Mouse (Mus musculus) activated CD4-positive, CD25-positive, alpha-beta regulatory T cell, adult 4 months (primary cell): ENCODE measurements around the gene Vps18. TPM values are rescaled to one million over a fixed set of nuclear protein-coding genes. Genes with fewer than 3 reads are reported as not detected.

Experiments used
- ATAC-seq: one replicate; pipeline ENCODE4 v1.8.0; 2017
- polyA plus RNA-seq, 2 experiments: library from polyadenylated mRNA; unstranded; fragments of 100-300 nt; shearing (Covaris generic); gene quantifications; one replicate each; pipeline ENCODE4 v1.2.1; 2017

Vps18 gene
- polyA plus RNA-seq, 2 experiments from 2014 or later, result 4.7 to 7.1 TPM

DNA sequence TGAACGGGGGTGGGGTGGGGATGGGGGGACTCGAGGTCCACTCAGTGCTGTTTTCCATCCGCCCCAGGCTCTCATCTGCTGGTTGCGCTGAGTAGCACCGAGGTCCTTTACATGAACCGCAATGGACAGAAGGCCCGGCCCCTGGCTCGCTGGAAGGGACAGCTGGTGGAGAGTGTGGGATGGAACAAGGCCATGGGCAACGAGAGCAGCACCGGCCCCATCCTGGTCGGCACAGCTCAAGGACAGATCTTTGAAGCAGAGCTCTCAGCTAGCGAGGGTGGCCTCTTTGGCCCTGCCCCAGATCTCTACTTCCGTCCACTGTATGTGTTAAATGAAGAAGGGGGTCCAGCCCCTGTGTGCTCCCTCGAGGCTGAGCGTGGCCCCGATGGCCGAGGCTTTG, 4.3 kb downstream of the Vps18 start:
- ATAC-seq, result no peak

- no peak for ATAC-seq
Measured at GRCm38 (mm10) chr2:119293311-119293710, 4.8 kb downstream of the Vps18 start.

DNA sequence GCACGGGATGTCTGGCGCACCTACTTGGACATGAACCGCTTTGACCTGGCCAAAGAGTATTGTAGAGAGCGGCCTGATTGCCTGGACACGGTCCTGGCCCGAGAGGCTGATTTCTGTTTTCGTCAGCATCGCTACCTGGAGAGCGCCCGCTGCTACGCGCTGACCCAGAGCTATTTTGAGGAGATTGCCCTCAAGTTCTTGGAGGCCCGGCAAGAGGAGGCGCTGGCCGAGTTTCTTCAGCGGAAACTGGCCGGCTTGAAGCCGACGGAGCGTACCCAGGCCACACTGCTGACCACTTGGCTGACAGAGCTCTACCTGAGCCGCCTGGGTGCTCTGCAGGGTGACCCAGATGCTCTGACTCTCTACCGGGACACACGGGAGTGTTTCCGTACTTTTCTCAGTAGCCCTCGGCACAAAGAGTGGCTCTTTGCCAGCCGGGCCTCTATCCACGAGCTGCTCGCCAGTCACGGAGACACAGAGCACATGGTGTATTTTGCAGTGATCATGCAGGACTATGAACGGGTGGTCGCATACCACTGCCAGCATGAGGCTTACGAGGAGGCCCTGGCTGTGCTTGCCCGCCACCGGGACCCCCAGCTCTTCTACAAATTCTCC, 5.3 kb downstream of the Vps18 start:
- no peak for ATAC-seq

DNA sequence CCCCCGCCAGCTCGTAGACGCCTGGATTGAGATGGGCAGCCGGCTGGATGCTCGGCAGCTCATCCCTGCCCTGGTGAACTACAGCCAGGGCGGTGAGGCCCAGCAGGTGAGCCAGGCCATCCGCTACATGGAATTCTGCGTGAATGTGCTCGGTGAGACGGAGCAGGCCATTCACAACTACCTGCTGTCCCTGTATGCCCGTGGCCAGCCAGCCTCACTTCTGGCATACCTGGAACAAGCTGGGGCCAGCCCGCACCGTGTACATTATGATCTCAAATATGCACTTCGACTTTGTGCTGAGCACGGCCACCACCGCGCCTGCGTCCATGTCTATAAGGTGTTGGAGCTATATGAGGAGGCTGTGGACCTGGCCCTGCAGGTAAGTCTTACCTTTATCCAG, 5.9 kb downstream of the Vps18 start:
- ATAC-seq, result no peak

DNA sequence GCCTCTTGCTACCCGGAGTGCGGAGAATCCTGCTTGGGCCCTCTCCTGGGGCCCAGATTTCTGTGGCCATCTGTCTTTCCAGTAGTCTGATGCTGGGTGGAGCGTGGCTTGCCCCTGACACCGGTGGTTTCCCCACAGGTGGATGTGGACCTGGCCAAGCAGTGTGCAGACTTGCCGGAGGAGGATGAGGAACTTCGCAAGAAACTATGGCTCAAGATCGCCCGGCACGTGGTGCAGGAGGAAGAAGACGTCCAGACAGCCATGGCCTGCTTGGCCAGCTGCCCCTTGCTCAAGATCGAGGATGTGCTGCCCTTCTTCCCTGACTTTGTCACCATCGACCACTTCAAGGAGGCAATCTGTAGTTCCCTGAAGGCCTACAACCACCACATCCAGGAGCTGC, 8.2 kb downstream of the Vps18 start:
- ATAC-seq, result no peak

DNA sequence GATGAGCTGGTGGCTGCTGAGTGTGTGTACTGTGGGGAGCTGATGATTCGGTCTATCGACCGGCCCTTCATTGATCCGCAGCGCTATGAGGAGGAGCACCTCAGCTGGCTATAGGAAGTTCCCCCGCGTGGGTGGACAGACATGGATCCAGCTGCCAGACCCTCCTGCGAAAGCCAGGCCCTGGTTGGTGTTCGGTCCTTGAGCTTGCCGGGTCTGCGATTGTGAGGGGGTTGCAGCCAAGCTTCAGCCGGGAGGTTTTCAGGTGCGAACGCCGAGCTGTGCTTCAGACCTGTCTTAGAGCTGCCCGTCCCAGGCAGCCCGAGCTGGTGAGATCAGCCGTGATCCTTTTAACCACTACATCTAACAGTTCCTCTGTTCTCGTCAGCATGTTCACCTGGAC, 9.0 kb downstream of the Vps18 start:
- no peak for ATAC-seq

GRCm38 (mm10) chr2:119298330-119298729, 9.8 kb downstream of the Vps18 start:
- no peak for ATAC-seq

DNA sequence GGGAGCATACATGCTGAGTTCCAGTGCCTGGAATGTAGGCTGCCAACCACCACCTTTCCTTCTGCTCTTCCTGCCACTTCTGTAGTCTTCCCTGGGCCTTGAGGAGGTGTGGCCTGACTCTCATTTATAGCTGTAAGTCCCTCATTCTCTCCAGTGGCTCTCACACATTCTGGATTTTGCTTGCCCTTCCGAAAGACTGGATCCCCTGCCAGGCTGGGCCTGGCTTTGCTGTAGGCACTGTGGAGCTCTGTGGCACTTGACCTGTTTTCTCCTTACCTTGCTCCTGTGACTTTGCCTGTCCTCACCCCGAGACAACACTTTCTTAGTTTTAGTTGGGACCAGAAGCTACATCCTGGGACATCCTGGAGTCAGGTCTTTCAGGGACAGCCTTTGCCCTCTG, 10.3 kb downstream of the Vps18 start:
- no peak for ATAC-seq

DNA sequence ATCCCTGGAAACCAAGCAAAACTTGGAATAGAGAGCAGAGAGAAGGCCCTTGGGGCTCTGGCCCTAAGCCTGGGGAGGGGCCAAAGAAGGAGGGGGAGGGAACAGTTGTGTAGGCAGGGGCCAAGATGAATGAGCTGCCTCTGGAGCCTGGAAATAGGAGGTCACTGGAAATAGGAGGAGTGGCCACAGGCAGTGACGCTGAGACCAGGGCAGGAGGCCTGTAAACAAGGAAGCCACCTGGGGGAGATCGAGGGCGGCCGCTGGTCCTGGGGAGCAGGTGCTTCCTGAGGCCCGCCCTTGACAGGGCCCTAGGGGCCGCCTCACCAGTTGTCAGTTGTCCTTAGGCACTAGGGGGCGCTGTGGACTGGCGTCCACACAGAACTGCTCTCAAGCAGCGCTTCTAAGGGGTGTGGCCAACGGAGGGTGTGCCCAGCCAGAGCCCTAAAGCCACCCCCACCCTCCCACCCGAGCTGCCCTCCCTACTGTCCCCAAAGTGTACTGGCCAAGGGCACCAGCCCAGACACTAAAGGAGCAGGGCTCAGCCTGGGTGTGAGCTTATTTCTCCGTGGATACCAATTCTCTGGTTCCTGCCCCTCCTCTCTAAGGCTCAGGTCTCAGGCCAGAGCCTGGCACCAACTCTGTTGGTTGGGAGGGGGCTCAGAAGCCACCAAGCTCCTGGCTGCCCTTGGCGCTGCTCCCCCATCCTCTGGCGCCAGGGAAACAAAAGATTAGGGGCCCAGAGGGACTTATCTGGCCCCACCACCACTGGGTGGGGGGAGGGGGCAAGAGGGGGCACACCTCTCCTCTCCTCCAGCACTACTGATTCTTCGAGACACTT, 11.7 kb downstream of the Vps18 start:
- ATAC-seq, result peak; percentile 92

GRCm38 (mm10) chr2:119300819-119301493, 12.4 kb downstream of the Vps18 start:
- ATAC-seq, result no peak

DNA sequence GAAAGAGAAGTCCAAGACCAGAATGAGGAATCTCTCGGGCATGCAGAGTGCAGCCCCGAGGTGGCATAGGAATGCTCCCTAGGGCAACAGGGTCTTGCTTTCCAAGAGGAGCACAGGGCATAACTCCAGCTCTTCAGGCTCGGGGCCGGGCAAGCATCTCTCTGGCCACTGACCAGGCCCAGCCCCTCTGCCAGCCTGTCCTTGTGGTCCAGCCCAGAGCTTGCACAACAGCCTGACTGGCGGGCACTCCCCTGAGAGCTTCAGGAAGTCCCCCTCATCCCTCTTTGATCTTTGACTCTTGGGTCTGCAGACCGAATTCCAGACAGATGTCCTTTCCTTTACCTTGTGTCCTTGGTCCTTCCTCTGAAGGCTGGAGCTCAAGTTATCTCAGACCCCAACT, 14.3 kb downstream of the Vps18 start:
- no peak for ATAC-seq

- no peak for ATAC-seq
Measured at GRCm38 (mm10) chr2:119304391-119304790, 15.9 kb downstream of the Vps18 start.

- ATAC-seq, result no peak
Measured at GRCm38 (mm10) chr2:119304798-119305208, 16.3 kb downstream of the Vps18 start.

- no peak for ATAC-seq
Measured at GRCm38 (mm10) chr2:119311544-119311943, 23.0 kb downstream of the Vps18 start.

GRCm38 (mm10) chr2:119312380-119312958, 23.9 kb downstream of the Vps18 start:
- ATAC-seq, result no peak

DNA sequence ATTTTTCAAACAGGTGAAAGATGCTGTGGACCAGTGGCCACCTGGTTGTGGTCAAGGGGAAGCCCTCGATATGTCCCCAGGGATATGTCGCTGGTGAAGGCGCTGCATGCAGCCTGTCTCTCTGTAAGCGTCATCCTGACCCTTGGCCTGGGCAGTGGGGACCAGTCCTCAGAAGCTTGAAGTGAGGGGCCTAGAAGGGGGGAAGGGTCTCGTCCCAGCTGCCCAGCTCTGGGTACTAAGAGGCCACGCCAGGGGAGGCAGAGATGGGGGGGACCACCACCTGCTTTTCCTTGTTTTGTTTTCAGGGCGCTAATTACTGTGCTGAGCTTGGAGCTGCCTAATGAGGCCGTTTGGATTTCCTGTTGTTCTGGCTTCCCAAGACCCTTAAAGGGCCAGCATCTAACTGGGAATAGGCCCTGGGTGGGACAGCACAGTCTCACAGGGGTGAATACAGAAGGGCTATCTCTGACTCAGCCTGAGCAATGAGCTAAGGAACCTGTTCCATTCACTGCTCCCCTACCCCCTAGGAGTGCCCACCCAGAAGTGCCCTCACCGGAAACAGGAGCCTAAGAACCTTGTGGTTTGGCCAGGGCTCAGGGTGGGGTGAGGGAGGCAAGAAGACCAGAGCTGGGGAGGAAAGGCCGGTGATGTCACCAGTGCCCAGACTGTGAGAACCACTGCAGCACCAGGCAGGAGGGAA, 25.4 kb downstream of the Vps18 start:
- no peak for ATAC-seq

DNA sequence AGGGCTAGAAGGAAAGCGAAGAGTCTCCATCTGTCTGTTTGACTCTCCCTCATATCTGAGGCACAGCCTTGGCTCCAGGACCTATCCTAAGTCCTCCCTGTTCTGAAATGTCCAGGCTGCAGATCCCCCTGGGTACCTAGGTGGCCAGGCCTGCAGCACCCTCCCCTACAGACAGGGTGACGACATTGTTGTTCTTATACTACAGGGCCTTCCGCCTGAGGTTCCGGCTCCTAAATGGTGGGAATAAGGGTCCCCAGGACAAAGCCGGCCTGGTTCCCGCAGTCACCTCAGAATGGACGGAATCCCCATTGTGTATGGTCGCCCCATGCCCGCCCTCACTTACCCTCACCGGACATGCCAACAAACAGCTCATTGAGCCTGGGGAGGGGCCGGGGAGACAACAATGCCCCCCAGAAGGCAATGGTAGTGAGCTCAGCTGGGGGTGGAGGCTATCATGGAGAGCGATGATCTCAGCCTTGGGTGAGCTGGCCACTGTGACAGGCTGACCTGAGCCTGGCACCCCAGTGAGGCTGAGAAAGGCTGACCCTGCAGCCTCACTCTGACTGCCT, 26.3 kb downstream of the Vps18 start:
- ATAC-seq, result no peak

DNA sequence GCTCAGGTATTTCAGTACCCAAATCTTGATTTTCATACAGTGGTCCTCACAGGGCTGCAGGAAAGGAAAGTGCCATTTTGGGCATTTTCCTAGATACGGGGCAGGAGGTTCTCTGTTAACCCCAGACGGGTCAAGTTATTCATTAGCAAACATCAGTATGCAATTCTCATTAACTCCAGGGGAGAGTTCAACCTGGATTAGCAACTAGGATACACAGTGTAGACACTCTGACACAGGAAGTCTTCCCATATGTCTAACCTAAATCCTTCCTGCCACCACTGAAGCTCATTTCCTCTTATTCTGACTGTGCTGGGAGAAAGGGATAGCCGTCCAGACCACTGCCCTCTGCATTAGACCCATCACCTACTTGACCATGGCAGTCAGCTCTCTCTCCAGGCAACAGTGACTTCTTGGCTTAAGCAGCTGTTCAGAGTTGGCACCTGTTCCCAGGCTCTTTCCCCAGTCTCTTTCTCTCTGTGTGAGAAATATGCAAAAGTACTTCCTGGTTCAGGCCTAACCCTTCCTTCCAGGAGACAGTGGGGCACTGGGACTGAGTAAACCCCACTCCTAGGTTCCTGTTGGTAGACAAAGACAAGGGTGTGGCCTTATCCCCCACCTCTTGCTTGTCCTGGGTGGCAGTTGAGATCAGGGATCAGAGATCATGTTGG, 29.6 kb downstream of the Vps18 start:
- ATAC-seq, result no peak

- no peak for ATAC-seq
Measured at GRCm38 (mm10) chr2:119320571-119320970, 32.0 kb downstream of the Vps18 start.

GRCm38 (mm10) chr2:119321771-119322586, 33.4 kb downstream of the Vps18 start:
- ATAC-seq, result no peak
